Mouse (Mus musculus) forebrain, embryonic 11.5 days (tissue): ENCODE data around the gene Uqcc1. TPM values are rescaled to one million over a fixed set of nuclear protein-coding genes. Genes with fewer than 3 reads are reported as not detected.

Experiments used
- ATAC-seq: fragments of 200-750 bp; cut with Nextera tagmentation; replicated peaks from 2 replicates; pipeline ENCODE4 v1.8.0; 2017; ENCODE audit warnings: moderate TSS enrichment; ENCODE audit not compliant: low FRiP score
- DNase-seq: peaks from one replicate; pipeline ENCODE4 v3.0.0-alpha.2; 2017; ENCODE audit warnings: low spot score
- H3K27ac ChIP-seq: fragments of 300-500 bp; sonication (generic); 2 replicates; pipeline ENCODE4 v1.5.1; 2014; ENCODE audit warnings: low read depth, low read length
- H3K27me3 ChIP-seq: fragments of 300-500 bp; sonication (generic); 2 replicates; pipeline ENCODE4 v1.6.1; 2014; ENCODE audit warnings: mild to moderate bottlenecking, low read length, mixed read lengths; ENCODE audit not compliant: control insufficient read depth, insufficient read depth
- H3K36me3 ChIP-seq: fragments of 300-500 bp; sonication (generic); 2 replicates; pipeline ENCODE4 v1.6.1; 2014; ENCODE audit warnings: mild to moderate bottlenecking, low read length, moderate library complexity, mixed read lengths; ENCODE audit not compliant: control insufficient read depth, insufficient read depth
- H3K4me1 ChIP-seq: fragments of 300-500 bp; sonication (generic); replicated peaks from 2 replicates; pipeline ENCODE4 v1.6.1; 2014; ENCODE audit warnings: low read length, mixed read lengths; ENCODE audit not compliant: control insufficient read depth, insufficient read depth
- H3K4me2 ChIP-seq: fragments of 300-500 bp; sonication (generic); 2 replicates; pipeline ENCODE4 v1.6.1; 2014; ENCODE audit warnings: low read depth, mild to moderate bottlenecking, low read length, moderate library complexity, mixed read lengths; ENCODE audit not compliant: severe bottlenecking
- H3K4me3 ChIP-seq: fragments of 300-500 bp; sonication (generic); 2 replicates; pipeline ENCODE4 v1.5.1; 2014; ENCODE audit warnings: low read depth, low read length
- H3K9ac ChIP-seq: fragments of 300-500 bp; sonication (generic); 2 replicates; pipeline ENCODE4 v1.6.1; 2014; ENCODE audit warnings: low read length
- H3K9me3 ChIP-seq: fragments of 300-500 bp; sonication (generic); 2 replicates; pipeline ENCODE4 v1.6.1; 2016; ENCODE audit warnings: low read length, mixed read lengths; ENCODE audit not compliant: control insufficient read depth
- WGBS: fragments of 180-500 bp; shearing (Covaris S2); extraction: QIAGEN DNeasy Blood & Tissue Kit; methylation state at CpG from one replicate; pipeline ENCODE4 v1.1.7; 2014; 5-methylcytosine and 5-hydroxymethylcytosine counted together
- polyA plus RNA-seq: library from polyadenylated mRNA; unstranded; fragments of >200 nt; fragmentation: Nextera tagmentation; extraction: Ambion mirVana; gene quantifications from 2 replicates; pipeline ENCODE4 v1.2.1, GENCODE M21; 2014

The Uqcc1 gene
- polyA plus RNA-seq, 1 experiment from 2014 or later = 78.0 TPM

DNA sequence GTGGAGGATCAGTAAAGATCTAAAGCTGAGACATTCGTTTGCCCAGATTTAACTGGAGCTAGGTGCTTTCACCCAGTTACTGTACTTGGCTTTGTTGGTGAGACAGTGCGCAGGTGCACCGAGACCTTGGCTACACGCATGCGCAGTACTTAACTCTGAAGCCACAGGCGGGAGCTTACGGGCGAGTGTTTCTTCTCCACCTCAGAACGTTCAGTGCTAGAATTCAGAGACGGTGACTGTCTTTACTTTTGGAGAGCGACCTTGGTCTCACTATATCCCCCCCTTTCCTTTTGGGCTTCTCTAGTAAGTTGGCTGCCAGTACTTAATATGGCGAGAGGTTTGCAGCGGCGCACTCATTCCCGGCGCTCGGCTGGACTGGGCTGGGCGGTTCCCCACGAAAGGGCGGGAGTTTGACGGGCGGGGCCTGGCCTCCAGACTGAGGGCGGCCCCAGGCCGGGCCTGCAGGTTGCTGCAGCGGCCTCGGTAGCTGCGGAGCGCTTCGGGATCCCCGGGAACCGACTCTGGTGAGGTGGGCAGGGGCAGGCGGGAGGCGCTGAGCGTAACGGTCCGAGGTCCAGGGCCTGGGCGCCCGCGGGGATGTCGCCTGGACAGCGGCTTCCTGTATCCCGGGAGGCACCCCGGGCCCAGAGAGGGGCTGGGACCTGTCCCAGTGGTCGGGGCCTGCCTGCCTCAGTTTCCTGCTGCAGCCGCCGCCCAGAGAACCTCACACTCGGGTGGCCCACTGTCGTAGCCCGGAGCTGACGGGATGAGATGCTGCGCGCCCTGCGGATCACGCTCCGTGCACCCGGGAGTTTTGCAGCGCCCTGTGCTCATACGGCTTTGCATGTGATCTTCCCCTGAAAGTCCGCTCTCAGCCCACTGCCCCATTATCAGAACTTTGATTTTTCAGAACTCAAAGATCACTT, 26.3 kb upstream of the Uqcc1 start, which contains the start of gene Cep250:
Cep250 (plus strand) TSS at position 325 of the 926 bp plus-strand sequence.
- H3K9me3 ChIP-seq = no peaks in the 10 kb centered on the region
- H3K4me3 ChIP-seq = peak within 1 kb of the TSS; percentile 89
- H3K27ac ChIP-seq = peak within 1 kb of the TSS; percentile 84
- H3K4me1 ChIP-seq = no peaks in the 10 kb centered on the region
- WGBS = under 1% methylated on average over 59 of the region's 59 CpGs
- peak within 1 kb of the TSS; percentile 71 for H3K4me2 ChIP-seq
- H3K27me3 ChIP-seq = no peaks in the 10 kb centered on the region
- peak; percentile 96 for DNase-seq
- H3K9ac ChIP-seq = peak within 1 kb of the TSS; percentile 98
- H3K36me3 ChIP-seq = no peaks in the 10 kb centered on the region
- peak; percentile 97 for ATAC-seq

DNA sequence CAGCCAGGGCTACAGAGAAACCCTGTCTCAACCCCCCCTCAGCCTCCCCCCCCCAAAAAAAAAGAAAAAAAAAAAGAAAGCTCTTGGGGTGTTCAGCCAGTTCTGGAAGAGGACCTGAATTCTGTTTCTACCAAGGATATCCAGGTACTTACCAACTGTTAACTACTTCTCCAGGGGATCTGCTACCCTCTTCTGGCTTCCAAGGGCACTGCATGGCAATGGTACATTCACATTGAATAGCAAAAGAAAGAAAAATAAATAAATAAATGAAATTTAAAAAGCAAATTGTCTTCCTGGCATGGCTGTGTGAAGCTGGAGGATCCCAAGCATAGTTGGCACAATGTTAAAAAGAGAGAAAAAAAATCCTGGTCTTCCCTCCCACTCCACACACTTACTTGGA, 21.9 kb upstream of the Uqcc1 start:
- DNase-seq (no peak), ATAC-seq (no peak)
- no peaks in the 10 kb centered on the region for H3K9me3 ChIP-seq
- 0 out of 2 replicates have a peak, but pooled peaks cover 2% of the 10 kb centered on the region for H3K4me1 ChIP-seq
- H3K4me2 ChIP-seq = no peak overlapping the region
- H3K36me3 ChIP-seq = no peaks in the 10 kb centered on the region
- no peak overlapping the region for H3K27ac ChIP-seq
- no peak overlapping the region for H3K4me3 ChIP-seq
- H3K9ac ChIP-seq = no peak overlapping the region
- no peaks in the 10 kb centered on the region for H3K27me3 ChIP-seq

GRCm38 (mm10) chr2:155949362-155949761, 19.3 kb upstream of the Uqcc1 start:
- Histone ChIP-seq H3K9ac (no peak overlapping the region; the same call in 1 of the 2 replicates), H3K27me3 (no peaks in the 10 kb centered on the region), H3K4me1 (peaks cover 5% of the 10 kb centered on the region), H3K9me3 (no peaks in the 10 kb centered on the region), H3K4me3 (no peak overlapping the region), H3K4me2 (no peak overlapping the region), H3K27ac (no peak overlapping the region), H3K36me3 (no peaks in the 10 kb centered on the region)
- no peak for DNase-seq
- WGBS = 33% methylated on average over 6 of the region's 6 CpGs
- ATAC-seq = no peak

DNA sequence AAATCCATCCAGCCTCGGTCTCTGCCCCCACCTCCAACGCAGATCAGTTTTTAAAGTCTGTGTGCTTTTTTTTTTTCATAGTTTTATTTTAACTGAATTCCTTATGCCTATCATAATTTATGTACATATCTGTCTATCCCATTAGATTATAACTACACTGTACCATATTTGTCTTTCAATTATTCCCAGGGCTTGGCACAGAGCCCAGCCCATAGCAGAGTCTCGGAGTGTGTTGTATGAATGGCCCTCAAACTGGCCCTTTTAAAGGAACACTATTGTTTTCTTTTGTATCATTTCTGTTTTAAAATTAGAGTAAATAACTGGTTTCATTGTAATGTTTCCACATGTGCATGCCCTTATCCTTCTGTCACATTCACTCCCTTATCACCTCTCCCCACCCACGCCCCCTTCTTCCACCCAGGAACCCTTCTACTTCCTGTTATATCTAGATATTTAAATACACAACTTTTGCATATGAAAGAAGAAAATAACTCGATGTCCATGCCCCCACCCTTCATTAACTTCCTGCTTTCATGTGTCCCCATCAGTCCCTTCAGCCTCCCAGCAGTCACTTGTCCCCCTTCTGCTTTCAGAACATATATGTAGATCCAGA, 17.4 kb upstream of the Uqcc1 start:
- H3K27ac ChIP-seq = no peak overlapping the region
- no peaks in the 10 kb centered on the region for H3K9me3 ChIP-seq
- no peak for ATAC-seq
- H3K4me3 ChIP-seq = no peak overlapping the region
- H3K27me3 ChIP-seq = no peaks in the 10 kb centered on the region
- no peak overlapping the region for H3K9ac ChIP-seq
- WGBS = 76% methylated on average over 5 of the region's 5 CpGs
- DNase-seq = no peak
- H3K4me2 ChIP-seq = no peak overlapping the region
- no peaks in the 10 kb centered on the region for H3K36me3 ChIP-seq
- peaks cover 11% of the 10 kb centered on the region for H3K4me1 ChIP-seq

- Histone ChIP-seq H3K9ac (no peak overlapping the region), H3K4me1 (peaks cover 11% of the 10 kb centered on the region), H3K4me2 (no peak overlapping the region), H3K9me3 (no peaks in the 10 kb centered on the region), H3K27ac (no peak overlapping the region), H3K27me3 (no peaks in the 10 kb centered on the region), H3K4me3 (no peak overlapping the region), H3K36me3 (no peaks in the 10 kb centered on the region)
- ATAC-seq (0 out of 2 replicates have a peak, but pooled peaks have one; percentile 29), DNase-seq (no peak)
- WGBS = 9% methylated on average over 4 of the region's 4 CpGs
These were observed 16.4 kb upstream of the Uqcc1 start for GRCm38 (mm10) chr2:155946499-155946898.

- no peaks in the 10 kb centered on the region for H3K9me3 ChIP-seq
- no peak overlapping the region for H3K4me3 ChIP-seq
- no peaks in the 10 kb centered on the region for H3K27me3 ChIP-seq
- peaks cover 11% of the 10 kb centered on the region for H3K4me1 ChIP-seq
- DNase-seq (peak; percentile 86), ATAC-seq (peak; percentile 62; the same call in 1 of the 2 replicates)
- no peak overlapping the region for H3K9ac ChIP-seq
- H3K4me2 ChIP-seq = no peak overlapping the region
- H3K27ac ChIP-seq = no peak overlapping the region
- WGBS = 1% methylated on average over 7 of the region's 7 CpGs
- H3K36me3 ChIP-seq = no peaks in the 10 kb centered on the region
These were observed 16.0 kb upstream of the Uqcc1 start for GRCm38 (mm10) chr2:155946069-155946468.

- peaks cover 11% of the 10 kb centered on the region for H3K4me1 ChIP-seq
- H3K36me3 ChIP-seq = no peaks in the 10 kb centered on the region
- H3K9ac ChIP-seq = no peak overlapping the region
- ATAC-seq = peak; percentile 37
- H3K4me2 ChIP-seq = no peak overlapping the region
- whole genome bisulfite sequencing = 60% methylated on average over 5 of the region's 5 CpGs
- no peak overlapping the region for H3K4me3 ChIP-seq
- DNase-seq = no peak
- no peak overlapping the region for H3K27ac ChIP-seq
- no peaks in the 10 kb centered on the region for H3K27me3 ChIP-seq
- no peaks in the 10 kb centered on the region for H3K9me3 ChIP-seq
These were observed 15.5 kb upstream of the Uqcc1 start for GRCm38 (mm10) chr2:155945580-155945979.

- DNase-seq (no peak), ATAC-seq (no peak)
- H3K36me3 ChIP-seq = no peaks in the 10 kb centered on the region
- H3K27ac ChIP-seq = 0 out of 2 replicates have a peak within 1 kb of the TSS, but pooled peaks have one; percentile 18
- H3K9ac ChIP-seq = 0 out of 2 replicates have a peak within 1 kb of the TSS, but pooled peaks have one; percentile 16
- no peak within 1 kb of the TSS for H3K4me2 ChIP-seq
- WGBS = 44% methylated on average over 13 of the region's 13 CpGs
- H3K27me3 ChIP-seq = no peaks in the 10 kb centered on the region
- no peaks in the 10 kb centered on the region for H3K9me3 ChIP-seq
- no peak within 1 kb of the TSS for H3K4me3 ChIP-seq
- H3K4me1 ChIP-seq = peaks cover 11% of the 10 kb centered on the region
These were observed 15.0 kb upstream of the Uqcc1 start, which contains the start of gene Gdf5 for GRCm38 (mm10) chr2:155945124-155945523. Gdf5 (minus strand) TSS chr2:155945367.
